Mouse (Mus musculus) intestine, embryonic 14.5 days (tissue): ENCODE results near the gene Ppp2ca. TPM values are rescaled to one million over a fixed set of nuclear protein-coding genes. Genes with fewer than 3 reads are reported as not detected.
A peak's percentile ranks its signal among the peaks of the same experiment; 100 is the strongest.

ENCODE experiments used
- ATAC-seq: fragments of 200-750 bp; cut with Nextera tagmentation; replicated peaks from 2 replicates; pipeline ENCODE4 v1.8.0; 2017; ENCODE audit warnings: low read depth, moderate number of reproducible peaks, moderate TSS enrichment, moderate library complexity; ENCODE audit not compliant: low FRiP score, low TSS enrichment
- DNase-seq: peaks from one replicate; pipeline ENCODE4 v3.0.0-alpha.2; 2018; ENCODE audit warnings: low spot score
- H3K27ac ChIP-seq: fragments of 300-500 bp; sonication (generic); 2 replicates; pipeline ENCODE4 v1.5.1; 2014; ENCODE audit warnings: low read depth, mild to moderate bottlenecking, control low read depth
- H3K27me3 ChIP-seq: fragments of 300-500 bp; sonication (generic); replicated peaks from 2 replicates; pipeline ENCODE4 v1.6.1; 2014; ENCODE audit warnings: low read length, control low read depth; ENCODE audit not compliant: control insufficient read depth, insufficient read depth
- H3K36me3 ChIP-seq: fragments of 300-500 bp; sonication (generic); 2 replicates; pipeline ENCODE4 v1.6.1; 2014; ENCODE audit warnings: low read length, control low read depth; ENCODE audit not compliant: control insufficient read depth, insufficient read depth
- H3K4me1 ChIP-seq: fragments of 300-500 bp; sonication (generic); replicated peaks from 2 replicates; pipeline ENCODE4 v1.6.1; 2014; ENCODE audit warnings: low read length, control low read depth, mixed read lengths; ENCODE audit not compliant: control insufficient read depth, insufficient read depth
- H3K4me2 ChIP-seq: fragments of 300-500 bp; sonication (generic); 2 replicates; pipeline ENCODE4 v1.6.1; 2014; ENCODE audit warnings: low read length
- H3K4me3 ChIP-seq: fragments of 300-500 bp; sonication (generic); 2 replicates; pipeline ENCODE4 v1.5.1; 2014; ENCODE audit warnings: low read depth, low read length, control low read depth, mixed read lengths
- H3K9ac ChIP-seq: fragments of 300-500 bp; sonication (generic); 2 replicates; pipeline ENCODE4 v1.6.1; 2014; ENCODE audit warnings: mild to moderate bottlenecking, low read length
- H3K9me3 ChIP-seq: fragments of 300-500 bp; sonication (generic); 2 replicates; pipeline ENCODE4 v1.6.1; 2016; ENCODE audit warnings: low read length, control low read depth; ENCODE audit not compliant: control insufficient read depth
- WGBS: fragments of 180-500 bp; shearing (Covaris S2); extraction: QIAGEN DNeasy Blood & Tissue Kit; methylation state at CpG from one replicate; pipeline ENCODE4 v1.1.7; 2014; 5-methylcytosine and 5-hydroxymethylcytosine counted together
- polyA plus RNA-seq: library from polyadenylated mRNA; unstranded; fragments of >200 nt; fragmentation: Nextera tagmentation; extraction: Ambion mirVana; gene quantifications from 2 replicates; pipeline ENCODE4 v1.2.1, GENCODE M21; 2014

The Ppp2ca gene
- polyA plus RNA-seq, 1 experiment from 2014 or later: 83.9 TPM

GRCm38 (mm10) chr11:52085857-52086203, 12.7 kb upstream of the Ppp2ca start:
- Histone ChIP-seq H3K4me2 (no peak overlapping the region), H3K27ac (peak overlapping the region; percentile 6; the same call in 1 of the 2 replicates), H3K4me3 (no peak overlapping the region), H3K4me1 (peaks cover 10% of the 10 kb centered on the region; the same call in 1 of the 2 replicates), H3K9ac (no peak overlapping the region), H3K36me3 (no peaks in the 10 kb centered on the region), H3K27me3 (no peaks in the 10 kb centered on the region), H3K9me3 (no peaks in the 10 kb centered on the region)
- ATAC-seq (0 out of 2 replicates have a peak, but pooled peaks have one; percentile 22), DNase-seq (no peak)
- WGBS: 55% methylated on average over 4 of the region's 4 CpGs

- no peaks in the 10 kb centered on the region for H3K9me3 ChIP-seq
- H3K9ac ChIP-seq: no peak overlapping the region
- H3K4me2 ChIP-seq: no peak overlapping the region
- no peaks in the 10 kb centered on the region for H3K36me3 ChIP-seq
- H3K4me1 ChIP-seq: peaks cover 10% of the 10 kb centered on the region; the same call in 1 of the 2 replicates
- H3K27me3 ChIP-seq: no peaks in the 10 kb centered on the region
- 0 out of 2 replicates have a peak, but pooled peaks have one; percentile 5 for ATAC-seq
- DNase-seq: no peak
- 35% methylated on average over 9 of the region's 9 CpGs for WGBS
- H3K27ac ChIP-seq: peak overlapping the region; percentile 6; the same call in 1 of the 2 replicates
- H3K4me3 ChIP-seq: no peak overlapping the region
Observed at GRCm38 (mm10) chr11:52086204-52086864, 12.1 kb upstream of the Ppp2ca start.

- Histone ChIP-seq H3K27ac (no peak overlapping the region), H3K4me2 (no peak overlapping the region), H3K27me3 (no peaks in the 10 kb centered on the region), H3K9me3 (no peaks in the 10 kb centered on the region), H3K36me3 (no peaks in the 10 kb centered on the region), H3K4me3 (no peak overlapping the region), H3K4me1 (peaks cover 10% of the 10 kb centered on the region; the same call in 1 of the 2 replicates), H3K9ac (no peak overlapping the region)
- WGBS: 34% methylated on average over 8 of the region's 8 CpGs
- DNase-seq: no peak
- ATAC-seq: no peak
Observed at GRCm38 (mm10) chr11:52089291-52089690, 9.2 kb upstream of the Ppp2ca start.

- peaks cover 6% of the 10 kb centered on the region; the same call in 1 of the 2 replicates for H3K4me1 ChIP-seq
- no peaks in the 10 kb centered on the region for H3K27me3 ChIP-seq
- WGBS: 90% methylated on average over 9 of the region's 9 CpGs
- no peak overlapping the region for H3K27ac ChIP-seq
- no peak overlapping the region for H3K4me2 ChIP-seq
- H3K9ac ChIP-seq: no peak overlapping the region
- DNase-seq (no peak), ATAC-seq (no peak)
- H3K4me3 ChIP-seq: no peak overlapping the region
- H3K9me3 ChIP-seq: no peaks in the 10 kb centered on the region
- H3K36me3 ChIP-seq: no peaks in the 10 kb centered on the region
Observed at GRCm38 (mm10) chr11:52091261-52091660, 7.2 kb upstream of the Ppp2ca start.

GRCm38 (mm10) chr11:52094568-52094967, 3.9 kb upstream of the Ppp2ca start:
- ATAC-seq: no peak
- H3K27ac ChIP-seq: no peak overlapping the region

GRCm38 (mm10) chr11:52097016-52097415, 1.5 kb upstream of the Ppp2ca start:
- Histone ChIP-seq H3K4me2 (no peak overlapping the region), H3K4me1 (peaks cover 24% of the 10 kb centered on the region), H3K27me3 (no peaks in the 10 kb centered on the region), H3K9me3 (no peaks in the 10 kb centered on the region), H3K36me3 (0 out of 2 replicates have a peak, but pooled peaks cover 4% of the 10 kb centered on the region), H3K4me3 (no peak overlapping the region), H3K27ac (no peak overlapping the region), H3K9ac (no peak overlapping the region)
- WGBS: 75% methylated on average over 3 of the region's 3 CpGs
- DNase-seq: no peak
- no peak for ATAC-seq

More at GRCm38 (mm10) chr11:52094568-52094967, 3.9 kb upstream of the Ppp2ca start:
- Histone ChIP-seq H3K27me3 (no peaks in the 10 kb centered on the region), H3K36me3 (no peaks in the 10 kb centered on the region), H3K4me3 (no peak overlapping the region), H3K9ac (no peak overlapping the region), H3K4me1 (peaks cover 3% of the 10 kb centered on the region), H3K4me2 (no peak overlapping the region), H3K9me3 (no peaks in the 10 kb centered on the region)
- 72% methylated on average over 5 of the region's 5 CpGs for WGBS
- no peak for DNase-seq

GRCm38 (mm10) chr11:52097596-52097995, 885 bp upstream of the Ppp2ca start:
- H3K27ac ChIP-seq: peak overlapping the region; percentile 99; the same call in 1 of the 2 replicates
- no peaks in the 10 kb centered on the region for H3K27me3 ChIP-seq
- no peak overlapping the region; the same call in 1 of the 2 replicates for H3K9ac ChIP-seq
- H3K4me3 ChIP-seq: no peak overlapping the region
- 70% methylated on average over 2 of the region's 2 CpGs for WGBS
- ATAC-seq: no peak
- H3K9me3 ChIP-seq: no peaks in the 10 kb centered on the region
- H3K4me1 ChIP-seq: peaks cover 29% of the 10 kb centered on the region
- H3K36me3 ChIP-seq: 0 out of 2 replicates have a peak, but pooled peaks cover 4% of the 10 kb centered on the region
- DNase-seq: no peak
- peak overlapping the region; percentile 80; the same call in 1 of the 2 replicates for H3K4me2 ChIP-seq

- Histone ChIP-seq H3K27me3 (no peaks in the 10 kb centered on the region), H3K4me1 (peaks cover 36% of the 10 kb centered on the region), H3K4me3 (peak overlapping the region; percentile 55), H3K4me2 (peak overlapping the region; percentile 81), H3K9me3 (no peaks in the 10 kb centered on the region), H3K36me3 (0 out of 2 replicates have a peak, but pooled peaks cover 4% of the 10 kb centered on the region), H3K9ac (peak overlapping the region; percentile 99), H3K27ac (peak overlapping the region; percentile 99)
- ATAC-seq (peak; percentile 86), DNase-seq (peak; percentile 89)
- WGBS: under 1% methylated on average over 72 of the region's 72 CpGs
Observed at GRCm38 (mm10) chr11:52099031-52099761, 715 bp downstream of the Ppp2ca start.
